Mouse (Mus musculus) urinary bladder, postnatal 25 days (tissue): ENCODE data around the gene Tmem107.
"Not testable (repeated sequence)": the region's sequence is repeated elsewhere in the genome, so short reads cannot be mapped to it uniquely, and the experiment has no call there.

Source experiments
- DNase-seq: peaks from one replicate; pipeline ENCODE4 v3.0.0; 2022; ENCODE audit warnings: low spot score

The Tmem107 gene

DNA sequence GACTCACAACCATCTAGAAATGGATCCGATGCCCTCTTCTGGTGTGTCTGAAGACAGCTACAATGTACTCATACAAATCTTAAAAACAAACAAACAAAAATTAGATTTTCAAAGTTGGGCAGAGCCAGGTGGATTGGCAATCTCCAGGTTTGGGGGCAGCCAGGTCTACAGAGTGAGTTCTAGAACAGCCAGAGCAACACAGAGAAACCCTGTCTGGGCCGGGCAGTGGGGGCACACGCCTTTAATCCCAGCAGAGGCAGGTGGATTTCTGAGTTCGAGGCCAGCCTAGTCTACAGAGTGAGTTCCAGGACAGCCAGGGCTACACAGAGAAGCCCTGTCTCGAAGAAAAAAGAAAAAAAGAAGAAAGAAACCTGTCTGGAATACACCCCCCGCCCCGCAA is 23.2 kb downstream of the Tmem107 start:
- not testable (repeated sequence) for DNase-seq

DNA sequence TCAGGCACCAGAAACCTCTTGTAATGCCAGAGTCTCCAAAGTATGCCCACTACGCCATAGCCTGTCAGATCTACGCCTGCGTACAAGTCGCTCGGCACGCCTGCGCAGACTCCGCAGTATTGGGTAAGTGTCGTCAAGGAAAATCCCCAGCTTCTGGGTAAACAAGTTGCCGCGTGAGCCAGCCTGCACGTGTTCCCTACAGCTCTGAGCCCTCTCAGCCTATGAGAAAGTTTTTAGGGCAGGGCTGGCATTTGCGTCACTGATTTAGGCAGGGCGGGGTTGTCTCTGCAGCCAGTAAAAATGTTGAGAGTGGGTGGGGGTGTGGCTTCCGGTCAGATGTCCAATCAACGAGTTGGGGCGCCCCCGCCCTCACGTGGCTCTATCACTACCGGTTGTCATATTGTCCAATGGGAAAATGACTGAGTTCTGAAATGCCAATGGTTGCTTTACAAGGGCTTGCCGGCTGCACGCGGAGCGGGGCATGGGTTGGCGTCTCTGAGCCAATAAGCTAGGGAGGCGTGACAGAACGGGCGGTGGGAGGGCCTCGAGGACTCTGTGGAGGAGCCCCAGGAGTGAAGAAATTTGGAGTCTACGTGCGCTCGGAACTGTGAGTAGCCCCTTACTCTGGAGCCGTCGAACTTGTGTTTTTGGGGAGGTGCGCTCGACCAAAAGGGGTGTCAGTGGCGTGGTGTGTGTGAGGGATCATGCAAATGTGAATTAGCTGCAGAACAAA is 24.3 kb downstream of the Tmem107 start, which contains the start of gene Per1:
Per1 (plus strand) TSS at position 521 of the 733 bp plus-strand sequence.
- peak; percentile 89 for DNase-seq

DNA sequence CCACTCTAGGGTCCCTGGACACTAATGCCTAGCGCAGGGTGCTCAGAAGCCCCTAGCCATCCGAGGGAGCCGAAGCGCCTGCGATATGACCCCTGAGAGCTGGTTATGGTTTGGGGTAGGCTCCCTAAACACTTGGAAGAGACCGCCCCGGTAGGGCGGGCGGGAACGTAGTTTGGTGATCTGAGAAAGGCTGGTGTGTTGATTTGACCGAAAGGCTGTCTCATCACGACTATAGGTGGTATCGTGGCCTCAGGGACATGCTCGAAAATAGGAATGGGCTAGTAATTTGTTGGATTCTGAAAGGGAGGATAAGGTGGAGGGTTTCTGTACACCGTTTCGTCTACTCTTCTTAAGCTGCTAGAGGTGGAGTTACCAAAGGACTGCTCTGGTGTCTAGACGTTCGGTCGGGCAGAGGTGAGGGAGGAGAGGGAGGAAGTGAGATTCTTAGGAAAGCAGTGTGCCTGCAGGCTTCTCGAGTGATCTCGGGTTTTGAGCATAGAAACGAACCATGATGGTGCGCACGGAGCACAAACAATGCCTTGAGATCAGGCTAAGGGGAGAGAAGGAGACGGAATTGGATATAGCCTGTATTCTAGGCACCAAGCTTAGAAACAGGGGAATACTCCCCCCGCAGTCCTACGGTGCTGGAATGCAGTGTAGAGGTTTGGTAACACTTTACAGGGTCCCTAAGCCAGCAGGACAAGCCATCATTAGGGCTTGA is 25.1 kb downstream of the Tmem107 start:
- no peak for DNase-seq

DNA sequence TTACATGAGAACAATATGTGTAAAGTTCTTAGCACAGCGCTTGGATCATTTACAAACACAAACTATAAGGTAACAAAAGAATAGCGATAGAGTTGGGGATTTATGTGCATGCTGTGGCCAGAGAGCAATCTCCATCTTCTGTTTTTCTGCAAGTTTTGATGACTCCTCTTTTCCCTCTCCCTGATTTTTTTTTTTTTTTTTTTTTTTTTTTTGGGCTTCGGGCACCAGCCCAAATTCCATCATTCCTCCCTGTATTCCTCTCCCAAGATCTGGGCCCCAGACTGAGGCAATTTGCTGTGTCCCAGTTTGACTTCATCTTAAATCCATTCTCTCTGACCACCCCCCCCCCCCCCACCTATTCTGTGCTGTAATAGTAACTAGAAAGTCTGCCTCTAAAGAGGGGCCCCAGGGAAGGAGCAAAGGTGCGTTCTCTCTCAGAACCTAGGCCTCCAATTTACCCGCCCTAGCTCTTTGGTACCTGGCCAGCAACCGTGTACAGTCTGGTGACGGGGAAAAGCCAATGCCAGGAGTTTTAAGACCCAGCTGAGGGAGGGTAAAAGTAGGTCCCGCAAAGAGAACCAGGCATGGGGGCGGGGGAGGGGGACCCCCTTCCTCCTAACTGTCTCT is 25.9 kb downstream of the Tmem107 start:
- DNase-seq = no peak

DNA sequence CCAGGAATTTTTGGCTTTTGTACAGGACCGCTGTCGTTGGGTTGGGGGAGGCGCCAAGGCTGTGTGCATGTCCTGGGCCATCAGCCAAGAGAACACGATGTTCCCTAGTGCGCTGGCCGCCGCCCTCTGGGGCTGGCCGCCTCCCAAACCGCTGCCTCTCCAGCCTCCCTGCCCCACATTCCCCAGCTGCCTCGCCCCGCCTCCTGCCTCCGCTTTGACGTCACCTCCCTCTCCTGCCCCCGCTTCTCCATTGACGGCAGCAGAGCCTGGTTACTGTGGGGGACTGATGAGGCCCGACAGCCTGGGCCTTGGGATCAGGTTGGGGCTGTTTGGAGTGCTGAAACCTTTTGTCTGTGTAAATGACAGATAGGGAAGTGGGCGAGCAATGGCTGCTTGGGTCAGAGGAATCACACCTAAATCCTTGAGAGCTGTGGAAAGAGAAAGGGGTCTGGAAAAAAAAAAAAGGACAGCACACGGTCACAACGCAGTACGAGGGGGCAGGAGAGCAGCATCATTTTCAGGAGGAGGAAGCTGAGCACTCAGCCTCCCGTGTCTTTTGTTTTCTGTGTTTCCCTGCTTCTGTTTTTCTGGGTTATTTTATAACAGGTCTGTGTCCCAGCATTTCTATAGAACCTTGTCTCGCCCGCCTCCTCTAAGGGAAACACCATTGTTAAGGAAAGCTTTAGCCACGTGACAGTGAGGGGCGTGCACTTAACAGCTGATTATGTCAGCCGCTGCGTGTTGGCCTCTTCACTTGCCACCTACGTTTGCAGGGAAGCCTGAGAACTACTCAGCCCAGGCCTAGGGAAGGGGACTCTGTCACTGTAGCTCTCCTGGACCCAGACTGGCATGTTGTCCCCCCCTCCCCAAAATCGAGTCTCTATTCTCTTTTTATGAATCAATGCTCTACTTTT is 26.6 kb downstream of the Tmem107 start:
- DNase-seq = peak; percentile 98

DNA sequence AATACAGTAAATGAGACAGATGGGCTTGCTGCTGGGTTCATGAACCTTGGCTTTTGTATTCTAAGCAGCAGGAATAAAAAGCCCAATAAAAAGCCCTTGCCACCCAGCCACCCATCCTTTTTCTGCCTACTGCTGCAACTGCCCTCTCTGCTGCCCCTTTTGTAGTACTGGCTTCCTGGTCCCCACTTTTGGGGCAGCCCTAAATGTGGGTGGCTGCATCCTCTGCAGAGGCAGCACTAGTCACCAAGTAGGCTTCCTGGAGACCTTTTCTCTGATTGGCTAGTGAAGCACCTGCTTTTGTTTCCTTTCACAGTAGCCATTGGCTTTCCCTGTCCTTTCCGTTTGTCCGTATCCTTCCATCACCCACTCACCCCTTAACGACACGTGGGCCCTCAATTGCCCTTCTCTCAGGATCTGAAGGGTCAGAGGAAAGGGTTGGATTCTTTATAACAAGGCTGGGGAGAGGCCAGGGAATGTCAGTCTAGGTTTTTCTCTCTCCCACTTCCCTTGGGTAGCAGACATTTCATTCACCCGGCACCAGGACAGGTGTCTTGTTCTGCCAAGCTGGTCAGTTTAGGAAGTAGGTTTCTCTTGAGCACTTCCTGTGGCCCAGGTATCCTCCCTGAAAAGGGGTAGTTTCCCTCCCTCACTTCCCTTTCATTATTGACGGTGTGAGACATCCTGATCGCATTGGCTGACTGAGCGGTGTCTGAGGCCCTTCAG is 27.6 kb downstream of the Tmem107 start:
- no peak for DNase-seq

DNA sequence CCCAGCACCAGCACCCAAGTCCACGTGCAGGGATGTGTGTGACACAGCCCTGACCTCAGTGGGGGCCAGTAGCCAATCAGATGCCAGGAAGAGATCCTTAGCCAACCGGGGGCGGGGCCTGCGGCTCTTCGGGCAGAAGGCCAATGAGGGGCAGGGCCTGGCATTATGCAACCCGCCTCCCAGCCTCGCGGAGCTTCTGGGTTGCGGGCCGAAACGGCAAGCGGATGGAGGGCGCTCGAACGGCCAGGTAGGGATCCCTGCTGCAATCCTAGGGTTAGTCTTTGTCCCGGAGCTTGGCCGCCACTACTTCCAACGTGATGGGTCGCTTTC is 28.1 kb downstream of the Tmem107 start:
- DNase-seq = peak; percentile 98

DNA sequence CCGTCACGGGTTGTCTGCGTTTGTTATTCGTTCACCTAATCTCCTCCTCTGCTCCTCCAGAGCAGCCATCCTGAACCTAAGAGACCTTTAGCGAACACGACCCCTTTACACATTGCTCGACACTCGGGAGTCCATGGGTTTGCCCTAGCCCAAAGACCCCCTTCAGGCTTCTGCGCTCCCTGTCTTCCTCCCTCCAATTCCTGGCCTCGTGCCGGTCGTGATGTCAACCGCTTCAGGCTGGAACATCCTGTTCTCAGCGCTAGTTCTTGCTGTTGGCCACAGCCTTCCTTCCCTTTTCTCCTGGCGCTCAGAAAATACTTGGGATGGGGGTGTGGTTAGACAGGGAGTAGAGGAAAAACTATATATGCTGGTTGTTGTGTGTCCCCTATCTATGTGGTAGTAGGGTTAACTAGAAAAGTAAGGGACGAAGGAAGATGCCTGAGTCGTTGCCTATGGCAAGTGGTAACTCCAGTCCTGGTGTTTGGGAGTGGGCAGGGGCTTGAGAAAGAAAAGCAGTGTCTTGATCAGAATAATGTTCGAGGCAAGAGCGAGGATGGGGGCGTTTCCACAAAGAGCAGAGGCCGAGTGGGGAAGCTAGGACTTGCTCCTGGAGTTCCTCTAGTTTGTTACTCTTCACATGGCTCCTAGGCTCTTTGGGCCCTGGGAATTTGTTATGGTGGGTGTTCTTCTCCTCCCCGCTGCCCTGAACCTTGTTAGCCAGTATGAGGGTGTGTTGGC is 28.7 kb downstream of the Tmem107 start:
- DNase-seq = peak; percentile 65

DNA sequence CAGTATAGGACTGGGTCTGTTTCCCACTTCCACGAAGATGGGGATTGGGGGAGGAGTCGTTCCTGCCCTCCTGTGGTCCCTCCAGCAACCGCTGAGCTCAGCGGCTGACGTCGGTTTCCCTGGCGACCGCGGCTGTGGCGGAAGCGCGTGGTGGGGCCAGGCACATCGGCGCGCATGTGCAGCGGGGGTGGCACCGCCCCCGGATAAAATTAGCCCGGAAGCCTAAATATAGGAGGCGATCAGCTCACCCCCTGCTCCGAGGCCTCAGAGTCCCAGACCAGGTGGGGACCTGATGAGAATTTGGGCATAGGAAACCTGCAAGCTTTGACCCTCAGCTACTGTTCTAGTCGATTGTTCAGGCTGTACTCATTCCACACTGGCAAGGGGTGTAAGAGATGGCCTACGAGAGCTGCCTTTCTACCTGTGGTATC is 29.3 kb downstream of the Tmem107 start:
- peak; percentile 91 for DNase-seq

DNA sequence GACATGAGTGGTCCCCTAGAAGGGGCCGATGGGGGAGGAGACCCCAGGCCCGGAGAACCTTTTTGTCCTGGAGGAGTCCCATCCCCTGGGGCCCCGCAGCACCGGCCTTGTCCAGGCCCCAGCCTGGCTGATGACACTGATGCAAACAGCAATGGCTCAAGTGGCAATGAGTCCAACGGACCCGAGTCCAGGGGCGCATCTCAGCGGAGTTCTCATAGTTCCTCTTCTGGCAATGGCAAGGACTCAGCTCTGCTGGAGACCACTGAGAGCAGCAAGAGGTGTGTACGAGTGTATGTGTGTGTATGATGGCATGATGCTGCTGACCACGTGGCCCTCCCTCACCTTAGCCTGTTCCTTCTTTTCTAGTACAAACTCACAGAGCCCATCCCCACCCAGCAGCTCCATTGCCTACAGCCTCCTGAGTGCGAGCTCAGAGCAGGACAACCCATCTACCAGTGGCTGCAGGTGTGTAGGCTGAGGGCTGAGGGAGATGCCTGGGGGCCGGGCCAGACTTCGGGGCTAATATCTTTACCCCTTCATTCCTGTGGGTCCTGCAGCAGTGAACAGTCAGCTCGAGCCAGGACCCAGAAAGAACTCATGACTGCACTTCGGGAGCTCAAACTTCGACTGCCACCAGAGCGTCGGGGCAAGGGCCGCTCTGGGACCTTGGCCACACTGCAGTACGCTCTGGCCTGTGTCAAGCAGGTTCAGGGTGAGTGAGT is 30.2 kb downstream of the Tmem107 start:
- DNase-seq = no peak

DNA sequence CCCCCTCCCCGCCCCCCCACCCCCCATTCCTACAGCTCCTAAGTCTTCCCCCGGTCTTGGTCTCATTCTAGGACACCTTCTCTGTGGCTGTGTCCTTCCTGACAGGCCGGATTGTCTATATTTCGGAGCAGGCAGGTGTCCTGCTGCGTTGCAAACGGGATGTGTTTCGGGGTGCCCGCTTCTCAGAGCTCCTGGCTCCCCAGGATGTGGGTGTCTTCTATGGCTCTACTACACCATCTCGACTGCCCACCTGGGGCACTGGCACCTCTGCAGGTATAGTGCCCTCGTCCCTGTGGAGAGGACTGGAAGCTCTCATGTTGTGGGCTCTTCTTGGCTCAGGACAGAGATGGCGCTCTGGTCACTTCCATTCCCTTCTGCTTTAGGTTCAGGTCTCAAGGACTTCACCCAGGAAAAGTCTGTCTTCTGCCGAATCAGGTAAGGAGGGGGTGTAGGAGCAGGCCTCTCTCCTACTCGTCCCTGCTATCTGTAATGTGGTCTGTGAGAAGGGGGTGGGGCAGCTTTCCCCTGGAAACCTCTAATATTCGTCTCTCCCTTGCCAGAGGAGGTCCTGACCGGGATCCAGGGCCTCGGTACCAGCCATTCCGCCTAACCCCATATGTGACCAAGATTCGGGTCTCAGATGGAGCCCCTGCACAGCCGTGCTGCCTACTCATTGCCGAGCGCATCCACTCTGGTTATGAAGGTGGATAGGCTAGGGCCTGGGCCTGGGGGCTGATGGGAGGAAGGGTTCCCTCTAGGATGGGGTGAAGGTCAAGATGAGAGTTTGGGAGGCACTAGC is 31.2 kb downstream of the Tmem107 start:
- no peak for DNase-seq

DNA sequence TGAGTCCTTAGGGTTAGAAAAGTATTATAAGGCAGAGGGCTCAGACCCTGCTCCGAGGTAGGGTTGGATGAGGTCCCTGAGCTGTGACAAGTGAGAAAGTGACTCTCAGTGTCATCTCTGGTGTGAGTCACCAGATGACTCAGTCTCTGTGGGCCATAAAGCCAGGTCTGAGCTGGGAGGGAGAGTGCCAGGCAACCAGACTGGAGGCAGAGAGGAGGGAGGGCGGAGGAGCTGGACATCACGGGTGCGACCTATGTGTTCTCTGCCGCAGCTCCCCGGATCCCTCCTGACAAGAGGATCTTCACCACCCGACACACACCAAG is 31.8 kb downstream of the Tmem107 start:
- no peak for DNase-seq

DNA sequence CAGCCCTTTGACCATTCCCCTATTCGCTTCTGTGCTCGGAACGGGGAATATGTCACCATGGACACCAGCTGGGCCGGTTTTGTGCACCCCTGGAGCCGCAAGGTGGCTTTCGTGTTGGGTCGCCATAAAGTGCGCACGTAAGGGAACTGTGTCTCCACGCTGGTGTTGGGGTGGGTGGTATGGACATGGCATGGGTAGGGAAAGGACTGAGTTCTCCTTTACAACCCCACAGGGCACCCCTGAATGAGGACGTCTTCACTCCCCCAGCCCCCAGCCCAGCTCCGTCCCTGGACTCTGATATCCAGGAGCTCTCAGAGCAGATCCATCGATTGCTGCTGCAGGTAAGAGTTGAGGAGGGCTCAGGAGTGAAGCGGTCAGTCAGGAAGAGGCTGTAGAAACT is 32.5 kb downstream of the Tmem107 start:
- no peak for DNase-seq

DNA sequence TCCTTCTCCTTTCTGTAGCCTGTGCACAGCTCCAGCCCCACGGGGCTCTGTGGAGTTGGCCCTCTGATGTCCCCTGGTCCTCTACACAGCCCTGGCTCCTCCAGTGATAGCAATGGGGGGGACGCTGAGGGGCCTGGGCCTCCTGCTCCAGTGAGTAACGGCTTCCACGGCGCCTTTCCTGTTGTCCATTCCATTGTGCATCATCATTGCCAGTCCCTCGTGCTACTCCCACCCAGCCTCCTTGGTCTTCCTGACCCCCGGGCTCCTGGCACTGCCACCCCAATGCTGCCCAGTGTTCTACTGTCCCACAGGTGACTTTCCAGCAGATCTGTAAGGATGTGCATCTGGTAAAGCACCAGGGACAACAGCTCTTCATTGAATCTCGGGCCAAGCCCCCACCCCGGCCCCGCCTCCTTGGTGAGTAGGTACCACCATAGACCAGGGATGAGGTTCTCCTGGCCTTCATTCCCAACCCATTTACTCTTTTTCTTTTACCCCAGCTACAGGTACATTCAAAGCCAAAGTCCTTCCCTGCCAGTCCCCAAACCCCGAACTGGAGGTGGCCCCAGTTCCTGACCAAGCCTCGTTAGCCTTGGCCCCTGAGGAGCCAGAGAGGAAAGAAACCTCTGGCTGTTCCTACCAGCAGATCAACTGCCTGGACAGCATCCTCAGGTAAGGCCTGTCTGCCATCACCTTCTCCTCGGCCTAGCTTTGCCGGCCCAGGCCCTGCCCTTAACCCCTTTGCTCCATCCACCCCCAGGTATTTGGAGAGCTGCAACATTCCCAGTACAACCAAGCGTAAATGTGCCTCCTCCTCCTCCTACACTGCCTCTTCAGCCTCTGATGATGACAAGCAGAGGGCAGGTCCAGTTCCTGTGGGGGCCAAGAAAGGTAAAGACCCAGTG is 33.2 kb downstream of the Tmem107 start:
- no peak for DNase-seq

DNA sequence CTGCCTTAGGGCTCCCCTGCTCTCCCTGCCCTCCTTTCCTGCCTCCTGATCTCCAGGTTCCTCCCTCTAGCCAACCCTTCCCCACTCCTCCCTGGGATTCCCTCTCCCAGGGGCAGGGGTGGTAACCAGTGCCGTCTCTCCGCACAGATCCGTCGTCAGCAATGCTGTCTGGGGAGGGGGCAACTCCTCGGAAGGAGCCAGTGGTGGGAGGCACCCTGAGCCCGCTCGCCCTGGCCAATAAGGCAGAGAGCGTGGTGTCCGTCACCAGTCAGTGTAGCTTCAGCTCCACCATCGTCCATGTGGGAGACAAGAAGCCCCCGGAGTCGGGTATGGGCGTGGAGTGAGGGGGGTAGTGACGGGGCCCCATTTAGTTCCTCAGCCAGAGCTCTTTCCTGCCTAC is 33.9 kb downstream of the Tmem107 start:
- no peak for DNase-seq

DNA sequence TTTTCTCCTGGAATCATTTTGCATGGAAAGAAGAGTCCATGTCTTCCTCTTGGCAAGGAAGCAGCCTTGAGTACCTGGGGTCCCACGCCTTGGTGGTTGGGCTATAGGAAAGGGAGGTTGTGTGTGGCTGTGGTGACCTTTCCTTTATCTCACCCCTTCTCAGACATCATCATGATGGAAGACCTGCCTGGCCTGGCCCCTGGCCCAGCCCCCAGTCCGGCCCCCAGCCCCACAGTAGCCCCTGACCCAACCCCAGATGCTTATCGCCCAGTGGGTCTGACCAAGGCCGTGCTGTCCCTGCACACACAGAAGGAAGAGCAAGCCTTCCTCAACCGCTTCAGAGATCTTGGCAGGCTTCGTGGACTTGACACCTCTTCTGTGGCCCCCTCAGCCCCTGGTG is 34.6 kb downstream of the Tmem107 start:
- DNase-seq = no peak

DNA sequence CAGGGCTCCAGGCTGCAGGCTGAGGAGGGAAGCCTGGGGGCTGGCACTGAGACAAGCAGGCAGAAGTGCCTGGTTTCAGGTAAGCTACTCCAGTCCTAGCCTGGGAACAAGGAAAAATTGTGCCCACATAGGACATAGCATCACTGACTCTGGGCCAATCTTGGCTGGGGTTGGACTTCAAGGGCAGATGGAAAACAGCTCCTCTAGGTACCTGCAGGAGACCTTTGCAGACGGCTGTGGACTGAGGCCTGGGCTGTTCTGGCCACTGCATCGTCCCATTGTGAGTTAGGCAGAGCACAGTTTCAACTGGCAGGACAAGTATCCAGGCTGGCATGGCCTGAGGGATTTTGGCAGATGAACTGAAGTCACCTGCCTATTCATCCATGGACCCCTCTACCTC is 35.2 kb downstream of the Tmem107 start:
- DNase-seq = no peak

DNA sequence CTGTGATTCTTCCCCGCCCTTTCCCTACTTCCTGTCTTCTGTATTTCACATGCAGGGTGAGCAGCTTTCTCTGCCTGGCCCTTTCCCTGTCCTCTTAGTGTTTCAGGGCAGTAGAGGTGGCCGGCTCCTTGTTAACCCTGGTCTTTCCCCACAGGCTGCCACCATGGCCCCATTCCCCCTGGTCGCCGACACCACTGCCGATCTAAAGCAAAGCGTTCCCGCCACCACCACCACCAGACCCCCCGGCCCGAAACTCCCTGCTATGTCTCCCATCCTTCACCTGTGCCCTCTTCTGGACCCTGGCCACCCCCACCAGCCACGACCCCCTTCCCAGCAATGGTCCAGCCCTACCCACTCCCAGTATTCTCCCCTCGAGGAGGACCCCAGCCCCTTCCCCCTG is 35.7 kb downstream of the Tmem107 start:
- no peak for DNase-seq
